Mouse (Mus musculus): ENCODE measurements around the gene Ndufb3. TPM values are rescaled to one million over a fixed set of nuclear protein-coding genes. Genes with fewer than 3 reads are reported as not detected.
"Not testable (repeated sequence)": the region's sequence is repeated elsewhere in the genome, so short reads cannot be mapped to it uniquely, and the experiment has no call there.

The Ndufb3 gene
- polyA plus RNA-seq, 1 experiment from 2014 or later: 135 TPM

DNA sequence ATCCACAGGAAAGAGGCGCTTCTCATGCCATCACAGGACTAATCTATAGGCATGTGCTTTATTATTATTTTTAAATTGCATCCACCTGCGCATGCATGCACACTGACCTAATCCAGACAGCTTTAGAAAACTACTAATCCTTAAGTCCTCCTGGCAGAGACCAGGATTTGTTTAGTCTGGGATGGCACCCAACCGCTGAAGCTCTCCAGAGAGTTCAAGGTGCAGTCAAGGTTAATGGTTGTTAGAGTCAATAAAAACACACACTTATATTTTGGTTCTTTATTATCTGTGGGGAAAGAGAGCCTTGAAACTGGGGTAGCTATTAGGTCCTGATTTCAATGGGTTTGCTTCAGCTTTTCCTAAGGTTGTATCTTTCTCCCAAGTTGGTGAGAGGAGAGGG lies 35.1 kb downstream of the Ndufb3 start:
- DNase-seq (ENCODE audit: extremely low spot score, low spot score): no peak
- H3K36me3 ChIP-seq (replicated peaks): no peaks in the 10 kb centered on the region
- H3K4me3 ChIP-seq: no peak overlapping the region
- H3K4me1 ChIP-seq: no peaks in the 10 kb centered on the region
- H3K27me3 ChIP-seq (ENCODE audit: poor library complexity, severe bottlenecking): no peaks in the 10 kb centered on the region
- no peak overlapping the region for H3K27ac ChIP-seq
- WGBS: 89% methylated on average over 3 of the region's 3 CpGs
- H3K9me3 ChIP-seq: no peaks in the 10 kb centered on the region; the same call in 1 of the 2 replicates

DNA sequence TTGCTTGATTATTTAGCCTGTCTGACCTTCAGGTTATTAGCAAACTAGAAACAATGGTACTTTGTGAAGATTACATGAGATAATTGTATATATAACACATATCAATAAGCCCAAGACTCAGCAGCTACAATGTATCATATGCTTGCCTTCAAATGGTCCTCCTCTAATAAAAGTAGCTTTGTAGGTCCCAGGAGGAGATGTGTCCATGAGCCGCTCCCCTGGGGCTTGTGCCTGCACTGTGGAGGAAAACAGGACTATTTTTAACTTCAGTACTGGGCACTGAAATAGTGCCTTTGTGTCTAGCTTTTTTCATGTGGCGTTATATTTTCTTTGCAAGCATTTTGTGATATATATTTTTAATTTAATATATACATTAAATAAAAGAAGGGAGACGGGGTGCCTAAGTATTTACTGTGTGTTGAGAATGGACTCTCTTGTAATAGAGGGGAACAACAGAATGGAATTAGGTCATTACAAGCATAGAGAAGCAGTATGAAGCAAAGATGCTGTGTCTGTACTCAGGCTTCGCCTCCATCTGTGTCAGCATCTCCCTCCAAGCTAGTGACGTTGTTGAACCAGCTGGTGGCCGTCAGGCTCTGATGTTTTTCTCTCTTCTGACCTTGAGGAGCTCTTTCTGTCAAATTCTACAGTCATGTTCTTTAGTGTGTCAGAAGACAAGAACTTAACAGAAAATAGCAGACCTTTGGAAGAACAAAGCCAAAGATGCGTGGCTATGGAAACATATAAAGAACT lies 36.0 kb downstream of the Ndufb3 start:
- H3K27me3 ChIP-seq (ENCODE audit: poor library complexity, severe bottlenecking): no peaks in the 10 kb centered on the region
- H3K36me3 ChIP-seq (replicated peaks): no peaks in the 10 kb centered on the region
- no peaks in the 10 kb centered on the region for H3K4me1 ChIP-seq
- no peak overlapping the region for H3K4me3 ChIP-seq
- 82% methylated on average over 7 of the region's 7 CpGs for WGBS
- H3K9me3 ChIP-seq: no peaks in the 10 kb centered on the region; the same call in 1 of the 2 replicates
- H3K27ac ChIP-seq: no peak overlapping the region
- no peak for DNase-seq (ENCODE audit: extremely low spot score, low spot score)

DNA sequence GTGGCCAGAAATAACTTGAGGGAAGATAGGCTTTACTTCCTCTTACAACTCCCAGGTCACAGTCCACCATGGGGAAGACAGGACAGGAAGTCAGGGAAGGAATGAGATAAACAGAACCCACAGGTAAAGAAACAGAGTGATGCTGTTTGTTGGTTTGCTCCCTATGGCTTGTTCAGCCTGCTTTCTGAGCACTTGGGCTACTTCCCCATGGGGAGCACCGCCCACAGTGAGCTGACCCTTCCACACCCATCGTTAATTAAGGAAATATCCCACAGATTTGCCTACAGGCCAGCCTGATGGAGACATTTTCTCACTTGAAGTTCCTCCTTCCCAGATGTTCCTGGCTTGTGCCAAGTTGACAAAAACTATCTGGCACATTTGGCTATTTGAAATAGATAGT lies 42.7 kb downstream of the Ndufb3 start:
- H3K27ac ChIP-seq; H3K36me3 ChIP-seq (replicated peaks); H3K4me1 ChIP-seq; DNase-seq (ENCODE audit: extremely low spot score, low spot score); H3K4me3 ChIP-seq; H3K9me3 ChIP-seq; H3K27me3 ChIP-seq (ENCODE audit: poor library complexity, severe bottlenecking): not testable (repeated sequence)
- 82% methylated on average over 2 of the region's 2 CpGs for WGBS

Other genes starting within 250 kb of the Ndufb3 start
- 460 and 478 TPM in 2 replicates for gene Bzw1, start 193.5 kb upstream of the Ndufb3 start, polyA plus RNA-seq (2016; fragmentation: Nextera tagmentation; extraction: Ambion mirVana)
- 124 and 127 TPM in 2 replicates for gene Clk1, start 162.3 kb upstream of the Ndufb3 start, polyA plus RNA-seq (2016; fragmentation: Nextera tagmentation; extraction: Ambion mirVana)
- gene Nif3l1, start 141.2 kb upstream of the Ndufb3 start, polyA plus RNA-seq (2016; fragmentation: Nextera tagmentation; extraction: Ambion mirVana): 76.2 and 78.4 TPM in 2 replicates
- gene Ppil3, start 140.9 kb upstream of the Ndufb3 start, polyA plus RNA-seq (2016; fragmentation: Nextera tagmentation; extraction: Ambion mirVana): 63.0 and 66.1 TPM in 2 replicates
- gene Orc2, start 81.3 kb upstream of the Ndufb3 start, polyA plus RNA-seq (2016; fragmentation: Nextera tagmentation; extraction: Ambion mirVana): 55.4 and 56.6 TPM in 2 replicates
- gene Fam126b, start 61 bp upstream of the Ndufb3 start, polyA plus RNA-seq (2016; fragmentation: Nextera tagmentation; extraction: Ambion mirVana): 4.1 and 6.4 TPM in 2 replicates
- not detected in 2 replicates for gene Als2cr12, start 109.6 kb downstream of the Ndufb3 start, polyA plus RNA-seq (2016; fragmentation: Nextera tagmentation; extraction: Ambion mirVana)
- 26.3 and 30.7 TPM in 2 replicates for gene Cflar, start 125.1 kb downstream of the Ndufb3 start, polyA plus RNA-seq (2016; fragmentation: Nextera tagmentation; extraction: Ambion mirVana)
- 9.2 and 10.8 TPM in 2 replicates for gene Casp8, start 209.0 kb downstream of the Ndufb3 start, polyA plus RNA-seq (2016; fragmentation: Nextera tagmentation; extraction: Ambion mirVana)

Data from forebrain, embryonic 10.5 days (tissue).